Comparison of ENCODE assay signal across 8 mouse cellular contexts in the genomic region with DNA sequence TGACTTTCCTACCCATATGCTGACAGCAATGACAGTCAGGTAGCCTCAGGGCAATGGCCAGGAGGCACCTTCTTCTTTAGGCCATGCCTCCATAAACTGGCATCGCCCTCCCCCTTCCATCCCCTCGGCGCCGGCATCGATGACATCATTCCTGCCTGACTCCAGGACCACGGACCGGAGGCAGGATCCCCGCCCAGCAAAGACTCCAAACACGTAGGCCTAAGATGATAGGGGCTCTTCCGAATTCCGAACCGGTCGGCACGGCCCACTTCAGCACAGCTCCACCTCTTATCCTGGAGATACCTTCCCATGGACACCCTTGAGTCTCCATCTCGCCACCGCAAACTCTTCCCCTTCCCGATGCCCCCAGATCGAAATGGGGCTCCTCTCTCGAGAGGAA. TPM values are rescaled to one million over a fixed set of nuclear protein-coding genes. Genes with fewer than 3 reads are reported as not detected.
DNase-seq lines count a peak whose midpoint lies in the region; ATAC-seq and TF ChIP-seq lines count a peak whose summit lies in the region.

No protein-coding gene starts in this region.

- peak overlapping the region; percentile 78; the same call in 1 of the 2 replicates for H3K9ac ChIP-seq in heart, embryonic 11.5 days (ENCODE audit: low read depth, low read length)
- no peak overlapping the region; the same call in 1 of the 2 replicates for H3K9ac ChIP-seq in liver, postnatal 0 days (replicated peaks)

- no peak for TF ChIP-seq EP300 in liver, postnatal 0 days (IDR thresholded peaks at IDR 0.05; ENCODE audit: low read depth)

- TF ChIP-seq CTCF in liver, postnatal 0 days (IDR thresholded peaks at IDR 0.05; ENCODE audit: low read depth): no peak

- 6% methylated on average over 19 of the region's 19 CpGs for WGBS in heart, embryonic 11.5 days (ENCODE audit: insufficient replicate concordance)
- WGBS in liver, postnatal 0 days (ENCODE audit: insufficient replicate concordance): 26% methylated on average over 19 of the region's 19 CpGs

- H3K4me2 ChIP-seq in heart, embryonic 11.5 days: peak overlapping the region; percentile 97
- H3K4me2 ChIP-seq in liver, postnatal 0 days (ENCODE audit: low read depth, low read length): peak overlapping the region; percentile 98

- no peak overlapping the region for H3K27ac ChIP-seq in heart, embryonic 11.5 days (ENCODE audit: low read depth, low read length)
- no peak overlapping the region for H3K27ac ChIP-seq in liver, postnatal 0 days (ENCODE audit: low read depth)

- peak overlapping the region; percentile 90 for H3K4me3 ChIP-seq in heart, embryonic 11.5 days (ENCODE audit: low read depth, low read length)
- peak overlapping the region; percentile 61 for H3K4me3 ChIP-seq in liver, postnatal 0 days (ENCODE audit: low read depth, low read length)

- no peaks in the 10 kb centered on the region; the same call in 1 of the 2 replicates for H3K27me3 ChIP-seq in heart, embryonic 11.5 days (ENCODE audit: control insufficient read depth, insufficient read depth, low read length)
- peaks cover 17% of the 10 kb centered on the region for H3K27me3 ChIP-seq in liver, postnatal 0 days (ENCODE audit: insufficient read depth, low read length)

- H3K9me3 ChIP-seq in heart, embryonic 11.5 days (replicated peaks; ENCODE audit: control insufficient read depth, low read length): no peaks in the 10 kb centered on the region
- H3K9me3 ChIP-seq in liver, postnatal 0 days (ENCODE audit: low read length): no peaks in the 10 kb centered on the region

- ATAC-seq in heart, embryonic 11.5 days (replicated peaks; ENCODE audit: insufficient number of reproducible peaks, low FRiP score, low TSS enrichment): no peak
- no peak for ATAC-seq in liver, postnatal 0 days

- no peaks in the 10 kb centered on the region for H3K36me3 ChIP-seq in heart, embryonic 11.5 days (ENCODE audit: control insufficient read depth, insufficient read depth, low read length)
- no peaks in the 10 kb centered on the region for H3K36me3 ChIP-seq in liver, postnatal 0 days (replicated peaks; ENCODE audit: insufficient read depth, low read length)

- peak; percentile 58 for DNase-seq in layer of hippocampus, adult 11-12 months (ENCODE audit: low spot score)
- DNase-seq in layer of hippocampus, adult 9-10 months (ENCODE audit: low spot score): no peak
- DNase-seq in cerebellum, adult 9-11 months: peak; percentile 84
- DNase-seq in kidney, postnatal 14 days: peak; percentile 53
- DNase-seq in liver, postnatal 0 days: peak; percentile 17
- peak; percentile 38 for DNase-seq in retina, embryonic 14.5 days (ENCODE audit: low spot score)
- no peak for DNase-seq in urinary bladder, postnatal 4 days (ENCODE audit: low spot score in 2 of 2)

- H3K4me1 ChIP-seq in heart, embryonic 11.5 days (ENCODE audit: control insufficient read depth, insufficient read depth, low read length): peaks cover 12% of the 10 kb centered on the region
- H3K4me1 ChIP-seq in liver, postnatal 0 days (ENCODE audit: insufficient read depth): peaks cover 15% of the 10 kb centered on the region

RNA-seq across cellular contexts. Expression of a gene that starts 1.1 kb away (rescaled TPM):
- polyA plus RNA-seq in heart, embryonic 11.5 days (2014; fragmentation: Nextera tagmentation; extraction: Ambion mirVana): 1.5 and 1.8 TPM in 2 replicates
- polyA plus RNA-seq in liver, postnatal 0 days (2015; fragmentation: Nextera tagmentation; extraction: Ambion mirVana): 0.77 and 1.0 TPM in 2 replicates

RNA-seq across cellular contexts. Expression of a gene that starts 1.3 kb away (rescaled TPM):
- 1.2 TPM in 2 replicates for polyA plus RNA-seq in heart, embryonic 11.5 days (2014; fragmentation: Nextera tagmentation; extraction: Ambion mirVana)
- polyA plus RNA-seq in liver, postnatal 0 days (2015; fragmentation: Nextera tagmentation; extraction: Ambion mirVana): 10.6 and 14.2 TPM in 2 replicates

RNA-seq across cellular contexts. Expression of a gene that starts 51.1 kb away (rescaled TPM):
- polyA plus RNA-seq in heart, embryonic 11.5 days (2014; fragmentation: Nextera tagmentation; extraction: Ambion mirVana): not detected in 2 replicates
- polyA plus RNA-seq in liver, postnatal 0 days (2015; fragmentation: Nextera tagmentation; extraction: Ambion mirVana): not detected in 2 replicates

Comparison
In these comparisons a context has a peak if more than half of its experiments do, and no peak if none do; other contexts are left out.
1. DNase-seq: peak in layer of hippocampus, adult 11-12 months (single experiment), cerebellum, adult 9-11 months (single experiment), kidney, postnatal 14 days (single experiment), liver, postnatal 0 days (single experiment) and retina, embryonic 14.5 days (single experiment); none in layer of hippocampus, adult 9-10 months (single experiment) and urinary bladder, postnatal 4 days (0 of 2).